Mouse (Mus musculus) CH12.LX (cell line): Measurements from ENCODE around the gene Dapl1. TPM values are rescaled to one million over a fixed set of nuclear protein-coding genes. Genes with fewer than 3 reads are reported as not detected.

Source experiments
- DNase-seq: peaks from one replicate; pipeline ENCODE4 v3.0.0-alpha.2; 2013; ENCODE audit errors: extremely low read depth
- H3K27ac ChIP-seq: 2 replicates; pipeline ENCODE4 v1.5.1; 2012; ENCODE audit warnings: low read depth, mild to moderate bottlenecking, control low read depth, moderate library complexity; ENCODE audit not compliant: insufficient read depth
- H3K27me3 ChIP-seq: replicated peaks from 2 replicates; pipeline ENCODE3; 2012; ENCODE audit warnings: inconsistent platforms
- H3K36me3 ChIP-seq, 2 experiments: replicated peaks in 1 of 2; 2 replicates each; pipeline versions ENCODE3 to v1.6.1; 2012; ENCODE audit warnings: inconsistent platforms in 1 of 2, low read length in 1 of 2, mild to moderate bottlenecking in 1 of 2, mixed read lengths in 1 of 2, moderate library complexity in 1 of 2; ENCODE audit not compliant: control insufficient read depth in 1 of 2, insufficient read depth in 1 of 2
- H3K4me1 ChIP-seq, 2 experiments: 2 replicates each; pipeline ENCODE4 v1.6.1; 2012; ENCODE audit warnings: inconsistent platforms in 1 of 2, moderate library complexity in 1 of 2; ENCODE audit not compliant: insufficient read depth in 2 of 2, control insufficient read depth in 1 of 2
- H3K4me2 ChIP-seq: 2 replicates; pipeline ENCODE4 v1.6.1; 2012; ENCODE audit warnings: low read depth, mild to moderate bottlenecking, control low read depth; ENCODE audit not compliant: poor library complexity, insufficient read depth, severe bottlenecking
- H3K4me3 ChIP-seq, 3 experiments: fragments of 150-350 bp in 1 of 3; sonication (generic) in 1 of 3; replicated peaks in 1 of 3; 2 replicates each; pipeline versions ENCODE3 to v1.5.1; 2011 to 2012; ENCODE audit warnings: low read depth in 2 of 3, low read length in 2 of 3, mild to moderate bottlenecking in 2 of 3, moderate library complexity in 2 of 3, control low read depth in 1 of 3, improper control_type of control experiment in 1 of 3, inconsistent platforms in 1 of 3, mixed read lengths in 1 of 3; ENCODE audit not compliant: poor library complexity in 1 of 3
- H3K79me2 ChIP-seq: replicated peaks from 2 replicates; pipeline ENCODE4 v1.6.1; 2012; ENCODE audit warnings: mild to moderate bottlenecking, moderate library complexity; ENCODE audit not compliant: control insufficient read depth, poor library complexity, insufficient read depth, severe bottlenecking; ENCODE audit errors: extremely low read depth
- H3K9ac ChIP-seq: 2 replicates; pipeline ENCODE4 v1.6.1; 2012; ENCODE audit warnings: low read depth, mild to moderate bottlenecking, control low read depth, moderate library complexity; ENCODE audit not compliant: insufficient read depth
- H3K9me3 ChIP-seq: replicated peaks from 2 replicates; pipeline ENCODE3; 2012; ENCODE audit warnings: low read length, inconsistent platforms, mixed read lengths
- CHD2 ChIP-seq: IDR thresholded peaks from 2 replicates; pipeline ENCODE4 v1.6.1; 2011; ENCODE audit warnings: low read length, improper control_type of control experiment
- CTCF ChIP-seq, 2 experiments: IDR thresholded peaks in 1 of 2; conservative IDR thresholded peaks in 1 of 2; 2 replicates each; pipeline ENCODE4 v1.5.1; 2011 to 2012; ENCODE audit warnings: low read depth in 2 of 2, low read length in 2 of 2, improper control_type of control experiment in 1 of 2, inconsistent platforms in 1 of 2, mild to moderate bottlenecking in 1 of 2, moderate library complexity in 1 of 2
- ELF1 ChIP-seq: IDR thresholded peaks from 2 replicates; pipeline ENCODE4 v1.6.1; 2014; ENCODE audit warnings: low read depth, mild to moderate bottlenecking, inconsistent platforms, low read length, improper control_type of control experiment
- HCFC1 ChIP-seq: IDR thresholded peaks from 2 replicates; pipeline ENCODE4 v1.6.1; 2012; ENCODE audit warnings: low read depth, mild to moderate bottlenecking, inconsistent platforms, low read length, improper control_type of control experiment
- MAFK ChIP-seq: IDR thresholded peaks from 2 replicates; pipeline ENCODE4 v1.6.1; 2011; ENCODE audit warnings: low read length, improper control_type of control experiment; ENCODE audit not compliant: insufficient replicate concordance
- MAZ ChIP-seq: IDR thresholded peaks from 2 replicates; pipeline ENCODE4 v1.6.1; 2012; ENCODE audit warnings: low read depth, mild to moderate bottlenecking, inconsistent platforms, low read length, improper control_type of control experiment, moderate library complexity
- MEF2A ChIP-seq: IDR thresholded peaks from 2 replicates; pipeline ENCODE4 v1.6.1; 2014; ENCODE audit warnings: low read depth, mild to moderate bottlenecking, inconsistent platforms, low read length, improper control_type of control experiment, borderline replicate concordance
- MYC ChIP-seq: IDR thresholded peaks from 2 replicates; pipeline ENCODE4 v1.6.1; 2011; ENCODE audit warnings: low read depth, mild to moderate bottlenecking, improper control_type of control experiment, low read length
- NELFE ChIP-seq: IDR thresholded peaks from 2 replicates; pipeline ENCODE4 v1.6.1; 2011; ENCODE audit warnings: low read depth, low read length, improper control_type of control experiment
- POLR2AphosphoS2 ChIP-seq: IDR thresholded peaks from 2 replicates; pipeline ENCODE4 v1.6.1; 2011; ENCODE audit warnings: low read depth, low read length, improper control_type of control experiment
- RCOR1 ChIP-seq: conservative IDR thresholded peaks from 2 replicates; pipeline ENCODE4 v1.6.1; 2012; ENCODE audit warnings: low read depth, mild to moderate bottlenecking, inconsistent platforms, low read length, improper control_type of control experiment
- SMC3 ChIP-seq: IDR thresholded peaks from 2 replicates; pipeline ENCODE4 v1.6.1; 2011; ENCODE audit warnings: low read depth, low read length, improper control_type of control experiment
- TBP ChIP-seq: conservative IDR thresholded peaks from 2 replicates; pipeline ENCODE4 v1.6.1; 2011; ENCODE audit warnings: low read depth, low read length, improper control_type of control experiment
- UBTF ChIP-seq: IDR thresholded peaks from 2 replicates; pipeline ENCODE4 v1.6.1; 2012; ENCODE audit warnings: low read depth, mild to moderate bottlenecking, inconsistent platforms, low read length, improper control_type of control experiment, moderate library complexity
- USF1 ChIP-seq: IDR thresholded peaks from 2 replicates; pipeline ENCODE4 v1.6.1; 2014; ENCODE audit warnings: low read depth, mild to moderate bottlenecking, inconsistent platforms, low read length, improper control_type of control experiment
- USF2 ChIP-seq: conservative IDR thresholded peaks from 2 replicates; pipeline ENCODE4 v1.6.1; 2011; ENCODE audit warnings: low read depth, low read length, improper control_type of control experiment
- ZKSCAN1 ChIP-seq: IDR thresholded peaks from 2 replicates; pipeline ENCODE4 v1.6.1; 2012; ENCODE audit warnings: low read depth, inconsistent platforms, low read length, improper control_type of control experiment, borderline replicate concordance
- dilution Hi-C: fragments of 300-500 bp; cut with MboI; formaldehyde crosslinking; loops from 2 replicates; pipeline ENCODE4 v1.14.3; 2020; ENCODE audit warnings: low sequenced_read_pairs; ENCODE audit not compliant: extremely low pct_unique_long_range_greater_than_20kb, extremely low pct_ligation_motif_present
- in situ Hi-C: fragments of 300-500 bp; cut with MboI; formaldehyde crosslinking; loops from 3 replicates; pipeline ENCODE4 v1.14.3; 2019; ENCODE audit warnings: low sequenced_read_pairs, low pct_ligation_motif_present, low pct_unique_long_range_greater_than_20kb, mixed read lengths
- polyA plus RNA-seq: library from polyadenylated mRNA; unstranded; fragments of >175 nt; gene quantifications from 2 replicates; pipeline ENCODE4 v1.2.1, GENCODE M21; 2012; ENCODE audit warnings: low read depth; ENCODE audit not compliant: insufficient read length
- total RNA-seq, 2 experiments: library from RNA; depleted of rRNA; stranded (reverse); fragments of 300-350 nt in 1 of 2; fragments of >200 nt in 1 of 2; gene quantifications; 2 replicates each; pipeline ENCODE4 v1.2.3; 2012 to 2014

The Dapl1 gene
- total and polyA plus RNA-seq, 3 experiments: not detected

DNA sequence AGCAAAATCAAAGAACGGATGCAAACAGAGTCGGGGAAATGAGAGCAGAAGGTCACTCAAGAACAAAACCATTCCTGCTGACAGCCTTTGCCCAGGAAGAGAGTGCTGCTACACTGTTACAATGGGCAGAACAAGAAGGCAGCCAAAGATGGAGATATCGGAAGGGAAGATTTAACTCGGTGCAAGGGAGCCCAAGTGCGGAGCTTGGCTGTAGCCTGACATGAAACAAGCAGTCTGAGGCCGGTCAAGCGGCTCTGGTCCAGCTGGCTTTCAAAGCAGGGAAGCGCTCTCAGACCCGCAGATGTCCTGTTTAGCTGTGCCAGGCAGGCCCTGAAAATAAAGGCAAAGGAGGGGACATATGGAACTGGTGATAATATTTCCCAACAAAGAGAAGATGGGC lies 26.0 kb downstream of the Dapl1 start:
- no peak for TF ChIP-seq USF2
- no peak for TF ChIP-seq ZKSCAN1
- no peak for TF ChIP-seq MAFK
- no peak for TF ChIP-seq SMC3
- TF ChIP-seq, all 38 proteins: peak for 0
- Histone ChIP-seq H3K9ac (no peak overlapping the region), H3K79me2 (no peaks in the 10 kb centered on the region), H3K36me3 (no peaks in the 10 kb centered on the region), H3K9me3 (no peaks in the 10 kb centered on the region), H3K4me2 (no peak overlapping the region), H3K4me1 (no peaks in the 10 kb centered on the region), H3K27me3 (no peaks in the 10 kb centered on the region), H3K27ac (no peak overlapping the region), H3K4me3 (no peak overlapping the region)
- in situ Hi-C loops: no loop called here
- DNase-seq: no peak
- dilution Hi-C loops: no loop called here

DNA sequence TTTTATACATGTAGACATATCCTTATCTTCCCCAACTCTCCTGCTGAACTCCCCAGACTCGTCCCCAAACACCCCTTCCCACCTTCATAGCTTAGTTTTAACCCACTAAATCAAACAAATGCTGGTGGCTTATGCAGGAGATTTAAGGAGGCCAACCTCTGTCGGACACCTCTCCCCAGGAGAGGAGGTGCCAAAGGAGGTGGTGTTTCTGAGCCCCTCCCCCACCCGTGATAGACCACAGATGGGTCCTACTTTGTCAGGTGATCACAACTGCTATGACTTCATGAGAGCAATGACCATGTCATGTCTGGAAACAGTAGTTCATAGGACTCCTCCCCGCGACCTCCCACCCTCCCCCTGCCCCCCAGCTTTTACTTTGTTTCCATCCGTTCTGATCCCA lies 26.4 kb downstream of the Dapl1 start:
- Histone ChIP-seq H3K36me3 (no peaks in the 10 kb centered on the region), H3K4me2 (no peak overlapping the region), H3K27me3 (no peaks in the 10 kb centered on the region), H3K79me2 (no peaks in the 10 kb centered on the region), H3K4me1 (no peaks in the 10 kb centered on the region), H3K9ac (no peak overlapping the region), H3K27ac (no peak overlapping the region), H3K9me3 (no peaks in the 10 kb centered on the region), H3K4me3 (no peak overlapping the region)
- dilution Hi-C loops (no loop called here), in situ Hi-C loops (no loop called here)
- no peak for TF ChIP-seq ELF1
- TF ChIP-seq MYC: no peak
- TF ChIP-seq MAFK: no peak
- TF ChIP-seq UBTF: no peak
- TF ChIP-seq USF1: no peak
- TF ChIP-seq POLR2AphosphoS2: no peak
- TF ChIP-seq CTCF (conservative IDR thresholded peaks at IDR 0.05 in 1 of 2, IDR thresholded peaks at IDR 0.05 in 1 of 2; ENCODE audit: low read depth in 2 of 2, low read length in 2 of 2): no peak
- TF ChIP-seq NELFE: no peak
- DNase-seq: no peak

DNA sequence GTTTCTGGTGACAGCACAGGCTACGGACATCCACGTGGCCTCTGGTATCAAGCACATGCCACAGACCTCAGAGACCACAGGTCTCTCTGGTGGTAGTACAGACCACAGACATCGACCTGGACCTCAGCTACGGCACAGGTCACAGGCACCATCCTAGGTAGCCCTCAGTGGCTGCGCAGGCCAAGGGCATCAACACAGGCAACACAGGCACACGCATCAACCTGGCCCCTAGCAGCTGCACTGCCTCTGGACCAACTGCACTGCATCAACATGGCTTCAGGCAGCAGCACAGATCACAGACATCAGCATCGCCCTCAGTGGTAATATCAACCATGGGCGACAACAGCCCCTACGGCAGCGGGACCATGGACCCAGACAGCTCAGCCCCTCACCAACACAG lies 36.2 kb downstream of the Dapl1 start:
- H3K4me1 ChIP-seq: peaks cover 3 to 9% of the 10 kb centered on the region in 2 experiments; a peak in 3 of 4 replicates
- H3K9me3 ChIP-seq: no peaks in the 10 kb centered on the region
- in situ Hi-C loops: no loop called here
- H3K4me3 ChIP-seq: no peak overlapping the region
- TF ChIP-seq HCFC1 (no peak), TBP (no peak), POLR2AphosphoS2 (no peak), CTCF (conservative IDR thresholded peaks at IDR 0.05 in 1 of 2, IDR thresholded peaks at IDR 0.05 in 1 of 2; ENCODE audit: low read depth in 2 of 2, low read length in 2 of 2) (no peak), NELFE (no peak), CHD2 (no peak), MEF2A (no peak), MAZ (no peak), RCOR1 (no peak)
- no peaks in the 10 kb centered on the region for H3K79me2 ChIP-seq
- H3K9ac ChIP-seq: no peak overlapping the region
- H3K27me3 ChIP-seq: no peaks in the 10 kb centered on the region
- dilution Hi-C loops: no loop called here
- no peak for DNase-seq
- H3K27ac ChIP-seq: no peak overlapping the region
- H3K4me2 ChIP-seq: no peak overlapping the region
- no peaks in the 10 kb centered on the region for H3K36me3 ChIP-seq
